Mouse (Mus musculus) erythroblast, embryonic 14.5 days (primary cell): Measurements from ENCODE around the gene C1qtnf9.

ENCODE experiments used
- GATA1 ChIP-seq: IDR thresholded peaks from 2 replicates; pipeline ENCODE4 v1.6.1; 2012; ENCODE audit warnings: low read length, inconsistent platforms, mixed read lengths
- TAL1 ChIP-seq: IDR thresholded peaks from 3 replicates; pipeline ENCODE4 v1.6.1; 2012; ENCODE audit warnings: low read length, inconsistent platforms, mixed read lengths

DNA sequence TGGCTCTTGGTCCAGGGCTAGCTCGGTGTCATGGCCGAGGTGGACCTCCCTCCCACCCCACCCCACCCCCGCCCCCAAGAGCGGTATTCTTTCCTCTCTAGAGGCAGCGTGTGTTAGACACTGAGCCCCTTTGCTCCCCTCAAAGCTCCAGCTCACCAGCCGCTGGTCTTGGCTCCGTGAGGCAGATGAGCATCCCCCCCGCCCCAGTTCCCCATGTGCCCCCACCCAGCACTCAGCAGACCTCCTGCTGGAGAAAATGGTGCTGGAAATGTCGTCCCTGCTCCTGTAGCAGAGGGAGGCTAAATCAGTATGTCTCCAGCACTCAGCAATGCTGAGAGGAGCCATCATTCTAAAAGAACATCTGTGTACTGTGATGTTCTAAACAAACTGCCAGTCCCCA lies 24.3 kb upstream of the C1qtnf9 start:
- TF ChIP-seq GATA1: no peak
- no peak for TF ChIP-seq TAL1
